Mouse (Mus musculus) thymus, postnatal 36 days (tissue): ENCODE data around the gene Agap1.

ENCODE experiments used
- DNase-seq, 2 experiments: peaks; one replicate each; pipeline ENCODE4 v3.0.0; 2022; ENCODE audit warnings: mixed read lengths in 2 of 2

Agap1 gene

DNA sequence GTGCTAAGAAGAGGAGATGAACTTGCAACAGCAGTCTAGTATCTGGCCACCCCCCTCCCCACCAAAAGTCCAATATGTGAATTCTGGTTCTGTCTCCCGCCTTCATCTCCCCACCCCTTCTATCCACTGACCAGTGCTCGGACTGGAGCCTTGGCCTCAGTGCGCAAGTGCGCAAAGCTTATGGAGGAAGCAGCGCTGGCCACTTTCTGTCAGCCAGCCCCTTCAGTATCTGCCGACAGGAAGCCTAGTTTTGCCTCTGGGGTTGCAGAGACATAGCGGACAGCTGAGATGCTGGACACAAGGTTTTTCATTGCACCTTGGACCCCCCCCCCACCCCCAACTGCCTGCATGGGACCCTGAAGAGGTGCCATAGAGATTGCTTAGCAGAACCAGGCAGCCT, 467.7 kb downstream of the Agap1 start:
- no peak for DNase-seq

- DNase-seq, result no peak
Observed at GRCm38 (mm10) chr1:89922883-89923641, 468.5 kb downstream of the Agap1 start.

- DNase-seq, result no peak
Observed at GRCm38 (mm10) chr1:89923642-89924020, 469.0 kb downstream of the Agap1 start.

DNA sequence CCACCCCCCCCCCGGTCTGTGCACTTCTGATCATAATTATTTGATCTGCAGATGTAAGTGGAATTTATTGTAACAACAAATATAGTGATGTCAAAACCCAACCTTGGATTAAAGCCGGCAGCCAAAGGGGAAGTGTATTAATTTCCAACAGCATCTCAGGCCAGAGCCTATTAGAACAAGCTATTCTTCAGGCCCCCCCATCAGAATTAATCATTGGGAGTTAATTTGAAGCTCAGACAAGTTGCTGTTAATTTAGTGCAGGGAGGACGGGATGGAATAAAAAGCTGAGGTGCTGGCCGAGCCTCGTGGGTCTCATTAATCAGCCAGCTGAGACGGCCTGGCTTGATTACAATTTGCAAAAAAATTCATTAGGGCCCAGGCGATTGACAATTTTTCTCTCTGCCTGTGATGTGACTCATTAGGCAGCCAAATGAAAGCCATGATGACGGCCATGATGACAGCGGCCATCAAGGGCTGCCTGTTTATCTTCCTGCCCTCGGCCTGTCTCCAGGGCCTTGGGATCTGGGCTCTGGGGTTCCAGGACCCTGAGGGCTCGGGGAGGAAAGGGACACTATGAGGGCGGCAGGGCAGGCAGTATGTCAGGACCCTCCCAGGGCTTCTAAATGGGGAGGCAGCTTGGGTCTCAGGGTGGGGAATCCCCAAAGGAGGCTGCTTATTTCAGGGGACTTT, 471.0 kb downstream of the Agap1 start:
- no peak for DNase-seq

GRCm38 (mm10) chr1:89926583-89927060, 472.0 kb downstream of the Agap1 start:
- DNase-seq, result no peak

- no peak for DNase-seq
Observed at GRCm38 (mm10) chr1:89927061-89927661, 472.6 kb downstream of the Agap1 start.

GRCm38 (mm10) chr1:89928676-89929075, 474.1 kb downstream of the Agap1 start:
- DNase-seq, result no peak

DNA sequence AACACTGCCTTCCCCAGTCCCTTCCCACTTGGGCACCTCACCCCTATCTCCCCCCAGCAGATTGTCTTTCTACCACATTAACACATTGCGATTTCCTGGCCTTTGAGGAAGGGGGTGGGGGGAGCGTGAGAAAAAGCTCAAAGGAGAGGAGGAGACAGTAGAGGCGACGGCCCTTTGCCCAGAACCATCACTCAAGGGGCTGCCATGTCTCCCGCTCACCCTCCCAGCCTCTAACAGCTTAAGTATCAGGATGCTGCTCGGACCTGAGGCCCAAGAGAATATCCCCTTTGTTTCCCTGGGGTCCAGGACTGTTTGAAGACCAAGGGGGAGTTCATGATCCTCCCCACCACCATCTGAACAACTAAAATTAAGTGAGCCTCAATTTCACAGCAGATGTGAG, 474.6 kb downstream of the Agap1 start:
- DNase-seq, result no peak

GRCm38 (mm10) chr1:89929721-89930505, 475.3 kb downstream of the Agap1 start:
- DNase-seq, result no peak

GRCm38 (mm10) chr1:89930551-89930950, 475.9 kb downstream of the Agap1 start:
- DNase-seq, result no peak

DNA sequence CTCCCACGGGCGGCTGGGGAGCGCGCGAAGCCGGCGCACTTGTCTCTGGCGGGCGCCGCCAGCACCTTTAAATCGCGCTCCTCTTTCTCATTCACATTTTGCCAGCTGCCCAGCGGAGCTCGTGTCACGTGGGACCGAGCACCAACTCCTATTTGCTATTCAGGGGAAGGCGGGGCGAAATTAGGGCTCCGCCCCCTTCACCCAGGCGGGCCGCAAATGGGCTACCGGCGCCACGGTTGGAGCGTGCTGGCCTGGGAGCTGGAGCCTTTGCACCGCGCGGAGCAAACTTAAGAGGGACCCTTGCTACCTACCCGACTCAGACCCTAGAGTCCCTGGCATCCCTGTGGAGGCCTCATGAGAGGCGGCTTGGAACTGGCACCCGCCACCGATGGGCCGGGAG, 476.5 kb downstream of the Agap1 start, which contains the start of gene Gbx2:
Gbx2 (minus strand) TSS at position 60 of the 400 bp plus-strand sequence.
- no peak for DNase-seq

DNA sequence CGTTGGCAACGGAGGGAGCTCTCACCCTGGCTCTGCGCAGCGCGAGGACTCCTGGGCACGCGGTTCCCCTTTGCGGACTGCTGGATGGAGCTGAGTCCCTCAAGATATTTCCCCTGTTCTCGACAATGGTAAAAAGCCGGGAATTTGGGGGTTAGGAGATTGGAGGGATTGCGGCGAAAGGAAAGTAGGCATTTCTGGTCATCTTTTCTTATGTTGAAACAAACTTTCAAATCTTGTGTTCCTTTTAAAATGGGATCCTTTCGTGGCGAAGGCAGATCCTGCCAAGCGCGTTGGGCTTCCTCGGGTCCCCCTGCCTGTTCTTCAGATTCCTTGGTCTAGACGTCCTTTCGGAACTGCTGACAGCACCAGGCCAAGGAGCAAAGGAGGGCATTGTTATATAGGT, 477.4 kb downstream of the Agap1 start:
- DNase-seq, result no peak

- no peak for DNase-seq
Observed at GRCm38 (mm10) chr1:89932616-89933015, 478.0 kb downstream of the Agap1 start.

DNA sequence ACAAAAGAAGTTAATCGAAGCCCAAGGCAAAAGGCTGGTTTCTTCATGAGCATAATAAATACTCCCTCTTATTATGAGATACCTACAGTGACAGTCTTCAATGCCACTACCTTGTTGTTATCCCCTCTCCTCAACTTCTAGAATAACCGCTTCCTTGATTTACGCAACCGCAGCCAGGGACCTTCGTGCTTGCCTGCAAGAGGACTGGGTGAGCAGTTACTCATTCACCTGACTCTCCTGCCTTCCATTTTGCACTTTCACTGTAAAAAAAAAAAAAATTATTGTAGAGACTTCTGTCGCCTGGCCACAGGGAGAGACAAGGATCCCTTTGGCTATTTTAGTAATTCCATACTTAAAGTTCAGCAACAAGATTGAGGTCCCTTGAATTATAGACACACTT, 478.4 kb downstream of the Agap1 start:
- no peak for DNase-seq

GRCm38 (mm10) chr1:89933786-89934185, 479.2 kb downstream of the Agap1 start:
- no peak for DNase-seq

DNA sequence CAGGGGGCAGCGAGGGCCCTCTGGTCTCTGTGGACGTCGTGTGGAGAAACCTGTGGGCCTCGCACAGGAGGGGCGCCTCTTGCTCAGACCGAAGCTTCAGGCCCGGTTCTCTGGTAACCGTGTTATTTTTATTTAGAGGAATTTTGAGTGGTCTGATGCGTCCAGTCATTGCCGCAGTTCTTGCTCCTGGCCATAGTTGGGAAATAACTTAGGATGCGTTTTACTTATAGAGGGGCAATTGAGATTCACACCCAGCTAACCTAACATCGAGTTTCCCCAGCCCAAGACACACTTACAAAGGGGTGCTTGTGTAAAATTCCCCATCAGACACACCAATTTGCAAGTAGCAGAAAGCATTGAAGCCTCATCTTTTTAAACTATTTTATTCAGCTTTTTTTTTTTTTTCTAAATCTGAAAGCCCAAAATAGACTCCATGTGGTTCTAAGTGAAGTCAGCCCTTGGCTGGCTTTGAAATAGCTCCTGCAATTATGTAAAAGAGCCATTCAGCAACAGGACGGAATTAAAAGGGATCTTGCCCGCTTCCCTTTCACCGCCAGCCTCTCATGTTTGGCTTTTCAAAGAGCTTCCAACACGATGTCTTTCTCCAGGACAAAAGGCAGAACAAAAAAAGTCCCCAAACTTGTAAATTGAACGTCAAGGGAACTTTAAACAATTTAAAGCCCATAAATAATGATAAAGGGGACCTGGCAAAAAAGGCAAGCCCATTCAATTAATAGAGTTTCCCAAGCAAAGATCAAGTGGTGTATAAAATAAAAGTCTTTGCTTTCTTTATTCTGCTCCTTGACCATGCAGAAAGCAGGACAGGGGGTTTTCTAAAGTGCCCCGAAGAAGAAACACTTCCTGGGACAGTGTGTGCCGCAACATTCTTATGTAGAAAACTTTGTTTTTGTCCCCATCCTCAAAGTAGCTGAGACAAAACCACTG, 480.0 kb downstream of the Agap1 start:
- DNase-seq, result no peak

DNA sequence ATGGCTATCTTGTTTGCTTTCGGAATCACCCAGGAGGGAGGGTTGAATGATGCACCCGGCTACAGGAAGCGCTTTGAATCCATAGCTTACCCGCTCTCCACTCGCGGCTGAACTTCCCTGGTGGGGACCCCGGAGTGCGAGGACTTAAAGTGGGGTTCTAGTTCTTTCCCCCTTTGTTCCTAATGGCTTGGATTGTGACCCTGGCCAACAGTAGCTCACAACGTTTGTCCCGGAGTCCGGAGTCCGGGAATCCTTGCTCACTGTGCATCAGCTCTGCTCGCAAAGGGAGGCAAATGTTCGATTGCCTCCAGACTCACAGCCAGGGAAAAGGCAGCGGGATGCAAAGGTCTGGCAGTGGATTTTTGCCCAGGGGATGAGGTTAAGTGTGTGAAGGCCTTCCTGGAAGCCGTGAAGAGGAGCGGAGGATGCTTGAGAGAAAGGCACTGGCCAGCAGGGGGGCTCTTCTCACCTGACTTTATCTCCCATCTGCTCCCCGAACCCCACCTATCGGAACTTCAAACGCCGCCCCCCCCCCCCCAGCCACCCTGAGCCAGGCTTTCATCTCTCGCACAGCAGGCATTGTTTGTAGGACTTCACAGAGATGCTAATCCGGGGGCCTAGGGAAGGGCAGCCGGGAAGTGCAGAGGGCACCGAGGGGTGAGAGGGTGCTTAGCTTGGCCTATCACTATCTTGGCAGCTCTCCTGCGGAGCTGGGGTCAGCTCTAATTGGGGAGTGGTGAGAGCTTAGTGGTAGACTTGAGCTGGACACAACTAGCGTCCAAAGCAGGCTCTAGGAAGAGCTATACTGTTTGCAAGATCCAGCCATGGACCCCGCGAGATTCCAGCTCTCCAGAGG, 481.1 kb downstream of the Agap1 start:
- DNase-seq, result no peak

- DNase-seq, result no peak
Observed at GRCm38 (mm10) chr1:89938884-89939595, 484.4 kb downstream of the Agap1 start.

DNA sequence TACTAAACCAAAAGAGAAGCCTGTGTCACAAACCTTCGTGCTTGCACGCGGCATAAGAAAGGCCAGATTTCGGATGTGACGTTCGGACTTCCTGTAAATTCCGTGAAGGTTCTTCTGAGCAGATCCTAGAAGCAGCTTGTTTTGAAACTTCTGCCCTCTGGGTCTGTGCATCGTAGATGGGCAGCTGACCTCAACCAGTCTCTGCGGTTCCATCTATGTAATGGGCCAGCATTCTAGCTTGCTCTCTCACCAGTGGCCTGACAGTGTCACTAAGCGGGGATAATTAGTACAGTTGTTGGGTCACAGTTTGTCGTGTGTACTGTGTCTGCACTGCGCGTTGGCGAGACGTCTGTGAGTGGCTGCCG, 485.0 kb downstream of the Agap1 start:
- DNase-seq, result no peak
